Mouse (Mus musculus) macrophage (primary cell): Measurements from ENCODE around the gene Prdm16. TPM values are rescaled to one million over a fixed set of nuclear protein-coding genes. Genes with fewer than 3 reads are reported as not detected.

Experiments
- H3K27ac ChIP-seq: fragments of 350-480 bp; formaldehyde crosslinking; 2 replicates; pipeline ENCODE4 v1.9.0; 2021
- H3K36me3 ChIP-seq: fragments of 350-480 bp; formaldehyde crosslinking; 2 replicates; pipeline ENCODE4 v1.9.0; 2021; ENCODE audit errors: inconsistent target
- H3K4me3 ChIP-seq: fragments of 350-480 bp; formaldehyde crosslinking; 2 replicates; pipeline ENCODE4 v1.9.0; 2021; ENCODE audit errors: inconsistent target
- H3K79me2 ChIP-seq: fragments of 350-480 bp; formaldehyde crosslinking; 2 replicates; pipeline ENCODE4 v1.9.0; 2021; ENCODE audit errors: inconsistent target
- WGBS: methylation state at CpG from one replicate; pipeline ENCODE4 v1.1.7; 2026; ENCODE audit warnings: inconsistent platforms; ENCODE audit not compliant: missing documents; 5-methylcytosine and 5-hydroxymethylcytosine counted together
- polyA plus RNA-seq: library from polyadenylated mRNA; stranded (reverse); fragments of 250-400 nt; gene quantifications from 3 replicates; pipeline ENCODE4 v1.2.4, GENCODE M21; 2018; ENCODE audit warnings: inconsistent platforms

Prdm16 gene
- polyA plus RNA-seq, 1 experiment from 2014 or later, result 1.6 TPM

DNA sequence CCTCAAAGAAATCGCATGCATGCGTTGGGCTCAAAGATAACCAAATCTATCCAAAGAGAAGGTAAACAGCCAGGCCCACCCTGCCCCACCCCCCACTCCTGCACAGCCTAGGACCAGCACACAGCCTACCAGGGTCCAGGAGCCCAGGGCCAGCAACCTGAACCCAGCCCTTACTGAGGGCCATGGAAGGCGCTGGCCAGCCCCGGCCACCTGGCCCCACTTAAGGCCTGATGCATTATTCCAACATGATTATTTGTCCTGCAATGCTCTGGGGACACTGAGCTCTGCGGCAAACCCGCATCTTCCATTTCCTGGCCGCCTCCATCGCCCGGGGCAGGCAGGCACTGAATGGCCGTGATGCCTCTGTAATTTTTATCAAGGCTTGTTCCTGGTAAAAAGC, 96.0 kb downstream of the Prdm16 start:
- Histone ChIP-seq H3K4me3 (no peak overlapping the region), H3K79me2 (no peaks in the 10 kb centered on the region), H3K36me3 (no peaks in the 10 kb centered on the region), H3K27ac (no peak overlapping the region)
- WGBS, result 92% methylated on average over 10 of the region's 10 CpGs

DNA sequence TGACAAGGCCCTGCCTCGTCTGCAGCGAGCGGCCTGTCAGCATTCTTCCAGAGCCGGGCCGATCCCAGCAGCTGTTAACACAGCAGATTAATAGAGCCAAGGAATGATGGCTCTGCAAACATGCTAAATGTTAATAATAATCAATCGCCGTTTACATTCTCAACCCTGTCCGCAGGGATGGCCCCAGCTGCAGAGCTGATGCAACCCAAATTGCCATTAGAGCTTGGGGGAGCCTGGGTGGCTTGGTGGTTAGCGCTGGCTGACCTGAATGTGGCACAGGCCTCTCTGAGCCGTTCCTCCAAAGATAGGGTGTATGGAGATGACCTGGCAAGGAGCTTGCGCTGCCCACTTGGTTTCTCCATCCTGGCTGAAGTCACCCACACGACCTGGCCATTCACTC, 97.0 kb downstream of the Prdm16 start:
- no peak overlapping the region for H3K27ac ChIP-seq
- WGBS, result 96% methylated on average over 12 of the region's 12 CpGs
- H3K79me2 ChIP-seq, result no peaks in the 10 kb centered on the region
- no peak overlapping the region for H3K4me3 ChIP-seq
- no peaks in the 10 kb centered on the region for H3K36me3 ChIP-seq

DNA sequence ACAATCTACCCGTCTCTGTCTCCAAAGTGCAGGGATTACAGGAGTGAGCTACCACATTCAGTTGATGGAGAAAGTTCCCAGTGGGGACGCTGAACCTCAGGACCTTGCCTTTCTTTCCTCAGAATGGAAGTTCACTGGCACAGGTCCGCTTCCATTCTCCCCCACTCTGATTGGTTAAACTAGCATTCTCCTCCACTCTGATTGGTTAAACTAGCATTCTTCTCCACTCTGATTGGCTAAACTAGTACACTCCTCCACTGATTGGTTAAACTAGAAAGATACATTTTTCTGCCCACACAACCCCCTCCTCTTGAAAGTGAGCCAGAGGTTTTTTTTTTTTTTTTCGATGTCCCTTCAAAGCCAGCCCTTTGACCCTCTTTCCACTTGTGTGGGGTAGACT, 97.9 kb downstream of the Prdm16 start:
- Histone ChIP-seq H3K79me2 (no peaks in the 10 kb centered on the region), H3K36me3 (no peaks in the 10 kb centered on the region)
- WGBS, result 91% methylated on average over 4 of the region's 4 CpGs

DNA sequence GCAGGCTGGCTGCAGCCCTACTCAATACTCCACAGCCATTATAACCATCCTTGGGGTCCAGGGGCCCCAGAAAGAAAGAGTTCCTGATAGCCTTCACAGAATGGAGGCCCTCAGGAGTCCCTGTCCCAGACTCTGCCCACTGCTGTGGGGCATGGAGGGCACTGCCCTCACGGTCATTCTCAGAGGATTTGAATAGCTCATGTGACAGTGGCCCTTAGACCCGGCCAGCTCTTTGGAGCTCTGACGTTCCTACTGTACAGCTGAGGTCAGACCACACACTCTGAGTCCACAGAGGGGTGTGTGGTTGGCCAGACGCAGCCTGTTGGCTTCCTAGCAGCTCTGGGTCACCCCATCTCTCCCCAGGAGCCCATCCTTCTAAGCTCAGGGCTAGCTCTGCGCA, 100.6 kb downstream of the Prdm16 start:
- no peaks in the 10 kb centered on the region for H3K79me2 ChIP-seq
- no peak overlapping the region for H3K27ac ChIP-seq
- H3K4me3 ChIP-seq, result no peak overlapping the region
- 70% methylated on average over 5 of the region's 5 CpGs for WGBS
- no peaks in the 10 kb centered on the region for H3K36me3 ChIP-seq

More for the DNA sequence above, 97.9 kb downstream of the Prdm16 start:
- Histone ChIP-seq H3K4me3 (no peak overlapping the region), H3K27ac (no peak overlapping the region)

DNA sequence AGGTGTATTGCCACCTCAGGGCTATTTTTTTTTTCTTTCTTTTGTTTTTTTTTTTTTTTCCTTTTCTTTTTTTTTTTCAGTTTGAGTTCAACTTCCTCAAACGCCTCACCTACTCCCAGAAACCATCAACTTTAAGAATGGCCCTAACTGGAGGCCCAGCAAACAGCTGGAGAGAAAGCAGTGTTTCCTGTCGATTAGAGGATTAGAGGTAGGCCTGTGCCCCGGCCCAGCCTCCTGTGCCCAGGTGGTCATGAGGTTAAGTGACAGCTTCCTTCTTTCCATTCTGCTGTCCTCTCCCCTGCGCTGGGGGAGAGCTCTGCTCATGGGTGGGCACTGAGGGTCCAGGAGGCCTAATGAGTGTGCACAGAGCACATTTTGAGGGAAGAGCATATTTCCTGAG, 105.3 kb downstream of the Prdm16 start:
- no peak overlapping the region for H3K27ac ChIP-seq
- H3K4me3 ChIP-seq, result no peak overlapping the region
- H3K36me3 ChIP-seq, result no peaks in the 10 kb centered on the region
- 8% methylated on average over 3 of the region's 4 CpGs for WGBS
- H3K79me2 ChIP-seq, result no peaks in the 10 kb centered on the region

DNA sequence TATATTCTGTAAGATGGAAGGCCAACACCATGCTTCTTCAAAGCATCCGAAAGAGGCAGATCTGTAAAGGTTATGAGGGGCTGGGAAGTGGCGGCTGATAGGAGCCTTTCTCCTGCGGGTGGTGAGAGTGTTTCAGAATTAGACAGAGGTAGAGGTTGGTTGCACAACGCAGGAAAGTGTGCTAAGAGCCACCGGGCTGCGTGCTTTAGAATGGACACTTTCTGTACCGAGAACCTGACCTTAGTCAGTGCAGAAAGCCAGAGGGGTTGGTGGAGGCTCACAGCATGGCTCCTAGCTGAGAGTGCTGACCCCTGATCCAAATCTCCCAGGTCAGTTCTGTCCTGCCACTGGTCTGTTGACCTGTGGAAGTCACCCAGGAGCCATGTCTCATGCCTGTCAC, 106.3 kb downstream of the Prdm16 start:
- WGBS, result 1% methylated on average over 7 of the region's 7 CpGs
- Histone ChIP-seq H3K79me2 (no peaks in the 10 kb centered on the region), H3K36me3 (no peaks in the 10 kb centered on the region), H3K27ac (no peak overlapping the region), H3K4me3 (no peak overlapping the region)

DNA sequence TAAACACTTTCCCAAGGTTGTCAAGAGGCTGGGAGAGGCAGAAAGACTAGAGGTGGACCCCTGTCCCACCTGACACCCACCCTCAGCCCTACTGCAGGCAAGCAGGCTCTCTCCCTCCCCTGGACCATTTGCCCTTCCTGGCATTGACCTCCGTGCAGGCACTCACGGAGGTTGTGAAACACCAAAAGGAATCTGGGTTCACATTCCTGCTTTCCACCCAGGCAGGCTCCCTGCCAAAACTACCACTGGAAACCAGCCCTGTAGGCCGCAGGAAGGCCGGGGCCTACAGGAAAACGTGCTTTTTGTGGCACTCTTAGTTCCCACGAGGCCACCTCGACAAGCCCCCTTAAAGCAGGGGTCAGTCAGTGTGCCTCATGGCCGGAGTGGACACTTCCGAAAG, 109.2 kb downstream of the Prdm16 start:
- Histone ChIP-seq H3K27ac (no peak overlapping the region), H3K4me3 (no peak overlapping the region), H3K79me2 (no peaks in the 10 kb centered on the region), H3K36me3 (no peaks in the 10 kb centered on the region)
- 88% methylated on average over 9 of the region's 9 CpGs for WGBS

DNA sequence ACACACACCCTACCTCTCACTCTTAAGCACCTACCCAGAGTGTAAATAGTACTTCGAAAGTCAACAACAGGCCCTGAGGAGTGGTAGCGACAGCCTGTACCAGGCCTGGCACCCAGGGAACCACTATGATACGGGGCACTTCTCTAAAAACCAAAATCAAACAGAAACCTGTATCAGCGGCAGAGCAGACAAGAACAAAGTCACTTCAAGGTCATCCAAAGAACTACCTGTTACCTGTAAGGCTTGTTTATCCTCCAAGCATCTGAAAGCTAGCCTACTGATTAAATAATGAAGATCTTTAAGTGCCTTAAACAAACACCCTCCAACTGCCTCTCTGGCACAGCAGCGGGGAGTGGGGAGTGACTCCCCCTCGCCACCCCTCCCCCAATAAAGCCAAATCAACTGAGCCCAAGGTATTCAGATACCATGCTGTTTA, 110.3 kb downstream of the Prdm16 start:
- WGBS, result 90% methylated on average over 6 of the region's 6 CpGs
- no peaks in the 10 kb centered on the region for H3K79me2 ChIP-seq
- H3K36me3 ChIP-seq, result no peaks in the 10 kb centered on the region
- no peak overlapping the region for H3K4me3 ChIP-seq
- no peak overlapping the region for H3K27ac ChIP-seq

DNA sequence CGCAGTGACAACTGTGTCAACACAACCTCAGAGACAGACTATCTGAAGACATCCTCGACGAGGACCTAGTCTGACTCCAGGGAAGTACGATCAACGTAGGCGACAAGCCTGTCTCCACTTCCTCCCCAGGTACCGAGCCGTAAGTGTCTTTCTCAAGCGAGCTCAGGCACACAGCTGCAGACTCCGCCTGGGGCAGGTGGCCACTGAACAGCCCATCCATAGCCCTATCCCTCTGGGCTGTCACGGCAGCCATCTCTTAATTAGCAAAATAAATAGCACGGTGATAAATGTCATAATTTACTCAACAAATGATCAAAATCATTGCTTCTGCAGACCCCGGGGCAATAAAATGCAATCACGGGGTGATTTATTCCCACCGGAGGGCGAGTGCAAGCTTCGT, 112.8 kb downstream of the Prdm16 start:
- H3K27ac ChIP-seq, result no peak overlapping the region
- no peaks in the 10 kb centered on the region for H3K79me2 ChIP-seq
- 88% methylated on average over 17 of the region's 17 CpGs for WGBS
- no peaks in the 10 kb centered on the region for H3K36me3 ChIP-seq
- H3K4me3 ChIP-seq, result no peak overlapping the region

DNA sequence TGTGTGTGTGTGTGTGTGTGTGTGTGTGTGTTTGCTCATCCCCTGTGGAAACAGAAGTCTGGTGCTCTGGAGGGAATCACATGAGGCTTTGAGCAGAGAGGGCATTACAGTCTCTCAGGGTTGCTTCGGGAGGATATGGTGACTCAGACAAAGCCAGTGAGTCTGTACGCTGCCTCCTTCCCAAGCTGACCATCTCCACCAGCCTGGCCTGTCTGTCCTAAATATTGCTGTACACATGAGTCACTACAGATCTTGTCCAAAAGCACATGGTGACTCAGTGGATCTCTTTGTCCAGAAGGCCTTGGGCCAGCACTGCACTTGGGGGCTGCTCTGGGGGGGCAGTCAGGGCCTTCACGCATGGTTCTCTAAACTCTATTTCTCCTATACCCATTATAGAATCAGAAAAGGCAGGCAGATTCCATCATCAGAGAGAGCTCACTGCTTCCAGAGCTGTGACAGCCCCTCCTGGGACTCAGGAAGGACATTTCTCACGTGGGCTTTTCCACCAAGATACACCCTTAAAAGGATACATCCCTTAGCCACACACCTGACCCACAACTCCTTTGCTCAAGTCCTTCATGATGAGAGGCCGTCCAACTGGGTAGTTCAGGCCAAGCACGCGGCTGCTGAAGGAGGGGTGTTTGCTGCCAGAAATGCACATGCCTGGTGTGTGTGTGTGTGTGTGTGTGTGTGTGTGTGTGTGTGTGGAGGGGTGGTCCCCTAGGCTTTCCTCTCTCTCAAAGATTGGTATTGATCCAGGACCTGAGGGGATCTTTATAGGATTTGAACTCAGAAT, 114.6 kb downstream of the Prdm16 start:
- 82% methylated on average over 6 of the region's 7 CpGs for WGBS
- Histone ChIP-seq H3K36me3 (no peaks in the 10 kb centered on the region), H3K27ac (no peak overlapping the region), H3K4me3 (no peak overlapping the region), H3K79me2 (no peaks in the 10 kb centered on the region)

DNA sequence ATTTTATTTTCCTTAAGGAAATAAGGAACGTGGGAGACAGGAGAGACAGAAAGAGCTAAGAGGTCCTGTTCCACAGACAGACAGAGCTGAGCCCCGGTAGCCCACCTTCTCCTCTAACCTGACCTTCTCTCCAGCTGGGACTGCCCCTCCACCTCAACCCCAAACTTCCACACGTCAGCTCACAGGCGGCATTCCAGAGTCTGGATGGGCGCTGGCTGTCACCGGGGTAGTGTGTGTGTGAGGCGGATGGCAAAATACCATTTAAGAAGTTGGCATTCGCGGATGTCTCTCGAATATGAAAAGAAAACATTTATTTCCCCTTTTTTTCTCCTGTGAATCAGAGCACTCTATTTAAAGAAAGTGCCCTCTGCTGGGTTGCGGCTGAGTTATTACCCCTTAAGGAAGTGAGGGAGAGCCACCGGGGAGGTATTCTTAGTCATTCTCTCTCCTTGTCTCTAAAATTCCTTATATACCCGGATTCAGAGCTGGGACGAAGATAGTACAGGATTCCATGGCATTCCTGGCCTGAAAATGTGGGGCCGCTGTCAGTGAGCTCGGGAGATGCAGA, 117.1 kb downstream of the Prdm16 start:
- H3K79me2 ChIP-seq, result no peaks in the 10 kb centered on the region
- H3K4me3 ChIP-seq, result no peak overlapping the region
- 8% methylated on average over 16 of the region's 16 CpGs for WGBS
- H3K36me3 ChIP-seq, result no peaks in the 10 kb centered on the region
- H3K27ac ChIP-seq, result no peak overlapping the region

DNA sequence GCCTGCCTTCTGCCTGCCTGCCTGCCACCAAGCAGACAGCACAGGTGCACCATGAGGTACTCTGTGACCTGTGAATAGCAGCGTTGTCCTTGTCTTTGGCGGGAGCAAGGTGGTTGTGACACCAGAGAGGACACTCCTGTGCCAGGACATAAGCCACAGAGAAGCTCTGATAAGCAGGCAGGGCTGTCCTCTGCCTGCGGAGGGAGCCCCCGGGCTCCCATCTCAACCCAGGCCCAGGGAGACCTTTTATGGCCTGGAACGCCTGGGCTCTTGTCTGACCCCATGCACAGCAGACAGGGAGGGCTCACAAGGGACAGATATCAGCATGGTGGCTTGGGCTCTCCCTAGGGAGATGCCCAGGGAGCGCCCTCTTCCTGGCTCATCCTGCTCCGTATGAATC, 118.7 kb downstream of the Prdm16 start:
- no peak overlapping the region for H3K4me3 ChIP-seq
- 96% methylated on average over 7 of the region's 7 CpGs for WGBS

DNA sequence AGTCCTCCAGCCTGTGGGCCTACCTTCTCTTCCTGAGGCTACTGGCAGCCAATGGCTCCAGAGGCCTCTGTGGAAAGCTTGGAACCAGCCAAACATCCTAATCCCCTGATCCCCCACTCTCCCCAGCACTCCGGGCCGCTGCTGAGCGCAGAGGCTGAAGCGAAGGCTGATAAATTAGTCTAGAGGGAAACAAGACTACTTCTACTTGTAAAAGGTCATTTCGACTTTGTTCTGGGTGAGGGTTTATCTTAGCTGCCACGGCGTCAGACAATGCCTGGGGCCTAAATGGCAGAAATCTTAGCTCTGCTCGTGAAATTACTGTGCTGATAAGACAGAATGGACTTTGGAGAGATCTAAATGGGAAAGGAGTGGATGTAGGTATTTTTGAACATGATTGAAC, 120.2 kb downstream of the Prdm16 start:
- Histone ChIP-seq H3K79me2 (no peaks in the 10 kb centered on the region), H3K36me3 (no peaks in the 10 kb centered on the region), H3K27ac (no peak overlapping the region), H3K4me3 (no peak overlapping the region)
- WGBS, result 93% methylated on average over 8 of the region's 8 CpGs

More for the DNA sequence above, 118.7 kb downstream of the Prdm16 start:
- Histone ChIP-seq H3K79me2 (no peaks in the 10 kb centered on the region), H3K27ac (no peak overlapping the region), H3K36me3 (no peaks in the 10 kb centered on the region)

DNA sequence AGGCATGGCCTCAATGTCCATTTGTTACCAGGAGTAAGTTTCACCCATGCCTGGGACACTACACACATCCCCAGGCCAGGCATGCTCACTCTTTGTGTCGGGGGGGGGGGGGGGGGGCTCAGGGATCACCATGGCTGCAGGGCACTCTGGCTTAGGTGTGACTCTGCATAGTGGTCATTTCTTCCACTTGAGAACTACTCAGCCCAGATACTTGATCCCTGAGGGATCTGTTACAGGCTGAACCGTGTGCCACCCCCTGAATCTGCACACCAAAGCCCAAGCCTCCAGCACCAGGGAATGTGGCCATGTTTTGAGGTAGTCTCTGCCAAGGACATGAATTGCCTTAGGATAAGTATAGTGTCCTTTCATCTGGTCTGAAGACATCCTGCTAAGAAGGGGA, 123.0 kb downstream of the Prdm16 start:
- no peaks in the 10 kb centered on the region for H3K79me2 ChIP-seq
- H3K36me3 ChIP-seq, result no peaks in the 10 kb centered on the region
- no peak overlapping the region for H3K27ac ChIP-seq
- 81% methylated on average over 2 of the region's 2 CpGs for WGBS
- no peak overlapping the region for H3K4me3 ChIP-seq

DNA sequence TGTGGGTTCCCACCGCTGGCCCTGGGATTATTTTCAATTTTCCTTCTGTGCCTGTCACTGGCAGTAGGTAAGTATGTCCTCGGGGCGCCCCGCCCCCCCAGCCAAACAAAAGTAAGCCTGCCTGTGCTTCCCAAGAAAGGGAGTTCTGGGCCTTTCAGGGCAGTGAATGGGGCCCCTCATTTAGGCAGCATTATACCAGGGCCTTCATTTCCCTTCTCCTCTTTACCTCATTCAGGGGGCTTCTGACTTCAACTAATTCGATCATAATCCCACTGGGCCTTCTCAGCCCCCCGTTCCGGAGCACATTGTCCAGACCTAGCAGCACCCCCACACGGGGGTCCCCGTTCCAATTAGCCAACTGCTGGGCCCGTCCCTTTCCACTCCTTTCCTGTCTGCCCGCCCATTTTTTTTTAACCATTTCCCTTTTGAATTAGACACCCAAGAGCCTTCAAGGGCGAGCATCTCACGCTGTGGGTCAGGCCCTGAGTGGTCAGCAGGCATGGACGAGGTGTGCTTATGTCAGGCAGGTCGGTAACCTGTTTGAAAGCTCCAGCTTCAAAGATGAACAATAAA, 124.1 kb downstream of the Prdm16 start:
- Histone ChIP-seq H3K27ac (no peak overlapping the region), H3K4me3 (no peak overlapping the region), H3K36me3 (no peaks in the 10 kb centered on the region), H3K79me2 (no peaks in the 10 kb centered on the region)
- WGBS, result 86% methylated on average over 15 of the region's 15 CpGs
